Mouse (Mus musculus) Patski (cell line): Measurements from ENCODE around the gene Olfr1448. TPM values are rescaled to one million over a fixed set of nuclear protein-coding genes. Genes with fewer than 3 reads are reported as not detected.
"Not testable (repeated sequence)": the region's sequence is repeated elsewhere in the genome, so short reads cannot be mapped to it uniquely, and the experiment has no call there.

Source experiments
- ATAC-seq: fragments of 100-300 bp; one replicate; pipeline ENCODE4 v1.8.0; 2021
- CTCF ChIA-PET: fragments of 350-600 bp; sonication (Branson Sonifier 250); formaldehyde crosslinking; loops from one replicate; lab custom pipeline; 2022; ENCODE audit warnings: inconsistent platforms; lab: Charles Lee
- POLR2A ChIA-PET: fragments of 350-600 bp; sonication (Branson Sonifier 250); formaldehyde crosslinking; loops from one replicate; lab custom pipeline; 2022; ENCODE audit warnings: antibody characterized with exemption, inconsistent platforms; lab: Charles Lee
- DNase-seq: peaks from one replicate; pipeline ENCODE4 v3.0.0-alpha.2; 2011; ENCODE audit warnings: low read depth, low spot score
- H3K27me3 ChIP-seq: fragments of 371-371 bp; one replicate; pipeline ENCODE4 v1.5.1; 2021
- CTCF ChIP-seq: fragments of 100-300 bp; IDR thresholded peaks from one replicate; pipeline ENCODE4 v1.5.1; 2021
- in situ Hi-C: fragments of 300-500 bp; cut with MboI; formaldehyde crosslinking; loops from 3 replicates; pipeline ENCODE4 v1.11.1; 2018; ENCODE audit warnings: low pct_unique_long_range_greater_than_20kb, mixed read lengths
- polyA plus RNA-seq: library from polyadenylated mRNA; unstranded; gene quantifications from one replicate; pipeline ENCODE4 v1.2.3, GENCODE M21; 2021

The Olfr1448 gene
- polyA plus RNA-seq: not detected

- peaks cover 20% of the 10 kb centered on the region for H3K27me3 ChIP-seq
- ATAC-seq: no peak
- DNase-seq: no peak
- no peak for TF ChIP-seq CTCF
- POLR2A ChIA-PET: no interaction called here
- CTCF ChIA-PET: no interaction called here
- in situ Hi-C loops: no loop called here
Observed at GRCm38 (mm10) chr19:12924319-12924718, at the start of gene Olfr1448. Gene Olfr1448, minus strand, starts transcription at chr19:12924419.

- in situ Hi-C loops, POLR2A ChIA-PET, DNase-seq, H3K27me3 ChIP-seq, ATAC-seq, CTCF ChIA-PET: not testable (repeated sequence)
Observed at GRCm38 (mm10) chr19:12970082-12970481, 45.9 kb upstream of the Olfr1448 start.

GRCm38 (mm10) chr19:12949958-12950357 is 25.7 kb upstream of the Olfr1448 start, which contains the start of gene Olfr1450:
Gene Olfr1450, plus strand, starts transcription at chr19:12950258.
- TF ChIP-seq CTCF: no peak
- ATAC-seq (no peak), DNase-seq (no peak)
- in situ Hi-C loops: no loop called here
- peaks cover 12% of the 10 kb centered on the region for H3K27me3 ChIP-seq
- ChIA-PET CTCF (no interaction called here), POLR2A (no interaction called here)

- DNase-seq: no peak
- ChIA-PET POLR2A (no interaction called here), CTCF (no interaction called here)
- TF ChIP-seq CTCF: no peak
- in situ Hi-C loops: no loop called here
- ATAC-seq: no peak
- peaks cover 22% of the 10 kb centered on the region for H3K27me3 ChIP-seq
Observed at GRCm38 (mm10) chr19:12930540-12930939, 6.3 kb upstream of the Olfr1448 start, which contains the start of gene Olfr1449. Gene Olfr1449, plus strand, starts transcription at chr19:12930840.

- ATAC-seq (no peak), DNase-seq (no peak)
- POLR2A ChIA-PET: no interaction called here
- in situ Hi-C loops: no loop called here
- no peak for TF ChIP-seq CTCF
- no peaks in the 10 kb centered on the region for H3K27me3 ChIP-seq
- CTCF ChIA-PET: no interaction called here
Observed at GRCm38 (mm10) chr19:12903643-12904042, 20.6 kb downstream of the Olfr1448 start, which contains the start of gene Olfr1447. Gene Olfr1447, minus strand, starts transcription at chr19:12903743.

- POLR2A ChIA-PET: no interaction called here
- CTCF ChIA-PET: interaction anchor here (1.0 to 1.4 kb wide), 2 partner anchors 14 to 34 kb away, joined by 3 read pairs; no protein-coding TSS in a partner anchor
- no peak for ATAC-seq
Observed at GRCm38 (mm10) chr19:12893424-12893823, 30.8 kb downstream of the Olfr1448 start, which contains the start of gene Olfr1446. Gene Olfr1446, minus strand, starts transcription at chr19:12893524.

GRCm38 (mm10) chr19:12883555-12883954 is 40.7 kb downstream of the Olfr1448 start, which contains the start of gene Olfr1445:
Gene Olfr1445, plus strand, starts transcription at chr19:12883855.
- ChIA-PET CTCF (no interaction called here), POLR2A (no interaction called here)
- DNase-seq (no peak), ATAC-seq (no peak)
- peaks cover 32% of the 10 kb centered on the region for H3K27me3 ChIP-seq
- TF ChIP-seq CTCF: no peak
- in situ Hi-C loops: no loop called here

More at GRCm38 (mm10) chr19:12893424-12893823, 30.8 kb downstream of the Olfr1448 start, which contains the start of gene Olfr1446:
- no peak for DNase-seq
- in situ Hi-C loops: no loop called here
- TF ChIP-seq CTCF: no peak
- peaks cover 30% of the 10 kb centered on the region for H3K27me3 ChIP-seq

Other genes starting within 250 kb of the Olfr1448 start
- gene Olfr1443, start 246.3 kb downstream of the Olfr1448 start, polyA plus RNA-seq: not detected
- gene Keg1, start 228.6 kb downstream of the Olfr1448 start, polyA plus RNA-seq: 0.81 TPM
- gene Cntf, start 158.8 kb downstream of the Olfr1448 start, polyA plus RNA-seq: 59.9 TPM
- 94.3 TPM for gene Zfp91, start 128.3 kb downstream of the Olfr1448 start, polyA plus RNA-seq
- 1.0 TPM for gene Lpxn, start 128.2 kb downstream of the Olfr1448 start, polyA plus RNA-seq
- gene Gm5244, start 77.7 kb downstream of the Olfr1448 start, polyA plus RNA-seq: not detected
- gene Olfr1444, start 67.1 kb downstream of the Olfr1448 start, polyA plus RNA-seq: not detected
- gene Olfr1445, start 40.6 kb downstream of the Olfr1448 start, polyA plus RNA-seq: not detected
- not detected for gene Olfr1446, start 30.9 kb downstream of the Olfr1448 start, polyA plus RNA-seq
- gene Olfr1447, start 20.7 kb downstream of the Olfr1448 start, polyA plus RNA-seq: not detected
- gene Olfr1449, start 6.4 kb upstream of the Olfr1448 start, polyA plus RNA-seq: not detected
- gene Olfr1450, start 25.8 kb upstream of the Olfr1448 start, polyA plus RNA-seq: not detected
- not detected for gene Olfr1451, start 70.6 kb upstream of the Olfr1448 start, polyA plus RNA-seq
- not detected for gene Olfr1453, start 103.9 kb upstream of the Olfr1448 start, polyA plus RNA-seq
- not detected for gene Olfr1454, start 136.2 kb upstream of the Olfr1448 start, polyA plus RNA-seq
- gene Olfr1457, start 173.5 kb upstream of the Olfr1448 start, polyA plus RNA-seq: not detected
- not detected for gene Olfr1458, start 182.4 kb upstream of the Olfr1448 start, polyA plus RNA-seq
- 0.03 TPM for gene Olfr1459, start 225.1 kb upstream of the Olfr1448 start, polyA plus RNA-seq
- gene Olfr1461, start 238.6 kb upstream of the Olfr1448 start, polyA plus RNA-seq: not detected